Mouse (Mus musculus): ENCODE measurements around the gene Tns1. TPM values are rescaled to one million over a fixed set of nuclear protein-coding genes. Genes with fewer than 3 reads are reported as not detected.

The Tns1 gene
- polyA plus RNA-seq, 1 experiment from 2014 or later: 16.5 TPM

DNA sequence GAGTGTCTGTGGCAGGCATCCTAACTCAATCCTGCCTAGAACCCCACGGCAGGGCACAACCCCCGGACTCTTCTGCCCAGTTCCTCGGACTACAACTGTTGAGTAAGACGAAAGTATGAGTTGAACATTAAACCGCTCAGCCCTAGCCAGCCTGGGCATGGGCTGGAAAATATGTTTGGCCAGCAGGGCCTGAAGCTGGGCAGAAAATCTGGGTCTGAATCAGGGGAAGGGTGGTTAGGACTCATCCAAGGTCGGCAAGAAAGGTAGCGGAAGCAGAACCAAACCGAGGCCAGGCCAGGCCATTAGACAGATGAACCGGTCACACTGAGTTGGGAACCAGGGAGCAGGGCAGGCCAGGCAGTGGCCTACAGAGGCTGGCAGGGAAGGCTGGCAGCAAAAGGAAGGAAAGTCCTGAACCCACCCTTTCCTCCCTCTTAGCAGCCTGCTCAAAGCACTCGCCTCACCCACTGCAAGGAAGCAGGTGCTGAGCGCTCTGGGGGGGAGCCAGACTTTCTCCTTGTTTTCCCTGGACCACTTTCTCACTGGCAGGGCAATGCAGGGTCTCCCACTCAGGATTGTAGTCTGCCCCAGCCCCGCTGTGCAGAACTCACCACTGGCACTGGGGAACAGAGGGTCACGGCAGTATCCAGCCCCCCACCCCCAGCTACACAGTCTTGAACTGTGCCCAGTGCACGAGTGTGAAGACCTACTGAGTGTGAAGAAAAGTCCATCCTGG is 110.8 kb downstream of the Tns1 start:
- Histone ChIP-seq H3K9me3 (peaks cover 4% of the 10 kb centered on the region; the same call in 1 of the 2 replicates), H3K4me2 (replicated peaks) (no peak overlapping the region), H3K27me3 (replicated peaks) (no peaks in the 10 kb centered on the region), H3K27ac (no peak overlapping the region), H3K4me3 (no peak overlapping the region), H3K4me1 (peaks cover 9% of the 10 kb centered on the region; the same call in 1 of the 2 replicates), H3K36me3 (no peaks in the 10 kb centered on the region), H3K9ac (no peak overlapping the region)
- no peak for ATAC-seq (ENCODE audit: low FRiP score, low read depth)
- 87% methylated on average over 14 of the region's 14 CpGs for WGBS

DNA sequence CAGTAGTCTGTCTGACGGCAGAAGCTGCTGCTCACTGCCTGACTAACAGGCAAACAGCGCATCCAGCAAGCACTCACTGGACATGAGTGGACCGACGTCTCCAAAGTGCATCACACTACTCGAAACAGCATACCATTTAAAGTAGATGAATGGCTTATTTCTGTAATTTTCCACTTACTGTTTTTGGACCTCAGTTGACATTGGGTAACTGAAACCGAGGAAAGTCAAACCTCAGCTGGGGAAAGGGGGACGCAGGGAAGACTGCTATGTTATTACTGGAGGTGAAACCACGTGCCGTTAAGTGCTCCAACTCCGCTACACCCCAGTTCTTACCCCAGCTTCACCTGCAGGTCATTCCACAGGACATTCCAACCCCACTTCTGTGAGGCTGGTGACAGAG is 111.5 kb downstream of the Tns1 start:
- no peak for ATAC-seq (ENCODE audit: low FRiP score, low read depth)
- no peak overlapping the region for H3K4me3 ChIP-seq
- no peak overlapping the region for H3K9ac ChIP-seq
- no peaks in the 10 kb centered on the region for H3K27me3 ChIP-seq (replicated peaks)
- peaks cover 10% of the 10 kb centered on the region; the same call in 1 of the 2 replicates for H3K4me1 ChIP-seq
- WGBS: 90% methylated on average over 10 of the region's 10 CpGs
- no peaks in the 10 kb centered on the region for H3K36me3 ChIP-seq
- H3K27ac ChIP-seq: no peak overlapping the region
- no peak overlapping the region for H3K4me2 ChIP-seq (replicated peaks)
- H3K9me3 ChIP-seq: peaks cover 4% of the 10 kb centered on the region; the same call in 1 of the 2 replicates

DNA sequence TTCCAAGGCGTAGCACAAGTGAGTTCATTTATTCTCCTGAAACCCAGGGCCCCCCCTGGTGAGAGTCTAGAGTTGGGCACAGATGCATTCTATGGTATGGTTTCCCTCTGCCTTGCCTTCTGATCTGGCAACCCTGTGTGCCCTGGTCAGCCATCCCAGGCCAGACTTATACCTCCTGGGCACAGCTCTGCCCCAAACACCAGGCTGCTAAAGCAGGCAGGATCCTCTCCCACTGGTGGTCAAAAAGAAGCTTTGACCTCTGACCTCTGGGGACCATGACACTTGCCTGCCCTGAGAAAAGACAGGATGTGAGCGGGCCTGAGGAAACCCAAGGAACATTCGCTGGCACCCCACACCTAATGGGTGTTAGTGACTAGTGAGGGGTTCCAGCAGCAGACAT is 114.8 kb downstream of the Tns1 start:
- Histone ChIP-seq H3K4me2 (replicated peaks) (no peak overlapping the region), H3K27me3 (replicated peaks) (no peaks in the 10 kb centered on the region), H3K27ac (no peak overlapping the region), H3K36me3 (no peaks in the 10 kb centered on the region), H3K9me3 (peaks cover 4% of the 10 kb centered on the region; the same call in 1 of the 2 replicates), H3K4me1 (peaks cover 10% of the 10 kb centered on the region; the same call in 1 of the 2 replicates), H3K9ac (no peak overlapping the region), H3K4me3 (no peak overlapping the region)
- WGBS: 89% methylated on average over 3 of the region's 3 CpGs
- no peak for ATAC-seq (ENCODE audit: low FRiP score, low read depth)

DNA sequence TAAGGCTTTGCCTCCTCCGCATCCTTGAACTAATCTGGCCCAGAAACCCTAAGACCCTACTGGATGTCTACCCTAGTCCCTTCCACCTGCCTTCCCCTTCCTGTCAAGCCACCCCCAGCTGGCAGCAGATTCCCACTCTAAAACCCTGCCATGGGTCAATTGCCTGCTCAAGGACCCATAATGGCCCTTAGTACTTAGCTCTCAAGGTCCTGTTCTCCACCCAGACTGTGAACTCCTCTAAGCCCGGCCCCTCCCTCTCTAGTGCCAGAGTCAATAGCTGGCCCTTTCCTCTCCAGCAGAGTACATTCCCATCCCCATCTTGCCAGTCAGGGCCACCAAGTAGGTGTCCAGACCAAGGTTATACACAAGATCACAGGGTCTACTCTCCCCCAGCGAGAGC is 115.3 kb downstream of the Tns1 start:
- Histone ChIP-seq H3K4me1 (peaks cover 10% of the 10 kb centered on the region; the same call in 1 of the 2 replicates), H3K4me2 (replicated peaks) (no peak overlapping the region), H3K27me3 (replicated peaks) (no peaks in the 10 kb centered on the region), H3K27ac (no peak overlapping the region), H3K36me3 (no peaks in the 10 kb centered on the region), H3K9ac (no peak overlapping the region), H3K9me3 (peaks cover 4% of the 10 kb centered on the region; the same call in 1 of the 2 replicates), H3K4me3 (no peak overlapping the region)
- no peak for ATAC-seq (ENCODE audit: low FRiP score, low read depth)
- 86% methylated on average over 3 of the region's 3 CpGs for WGBS

DNA sequence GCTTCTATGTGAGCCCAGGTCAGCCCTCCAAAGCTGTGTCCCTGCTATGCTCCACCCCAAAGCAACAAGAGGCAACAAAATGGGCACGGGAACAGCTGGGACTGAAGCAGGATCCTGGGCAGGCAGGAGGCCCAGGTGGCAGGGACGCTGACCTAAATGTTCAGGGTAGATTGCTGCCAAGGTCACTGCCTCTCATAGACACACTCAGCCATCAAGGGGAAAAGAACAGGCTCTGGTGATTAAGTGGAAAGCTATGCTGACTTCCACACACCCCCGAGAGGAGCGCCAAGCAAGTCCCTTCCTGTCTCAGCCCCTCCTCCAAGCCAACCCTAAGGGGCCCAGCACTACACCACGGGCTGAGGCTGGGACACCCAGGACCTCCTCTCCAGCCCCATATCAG is 115.8 kb downstream of the Tns1 start:
- H3K4me1 ChIP-seq: peaks cover 10% of the 10 kb centered on the region; the same call in 1 of the 2 replicates
- no peaks in the 10 kb centered on the region for H3K27me3 ChIP-seq (replicated peaks)
- no peaks in the 10 kb centered on the region for H3K36me3 ChIP-seq
- no peak for ATAC-seq (ENCODE audit: low FRiP score, low read depth)
- H3K4me2 ChIP-seq (replicated peaks): no peak overlapping the region
- H3K9me3 ChIP-seq: peaks cover 4% of the 10 kb centered on the region; the same call in 1 of the 2 replicates
- no peak overlapping the region for H3K4me3 ChIP-seq
- H3K9ac ChIP-seq: no peak overlapping the region
- WGBS: 67% methylated on average over 5 of the region's 5 CpGs
- H3K27ac ChIP-seq: no peak overlapping the region

DNA sequence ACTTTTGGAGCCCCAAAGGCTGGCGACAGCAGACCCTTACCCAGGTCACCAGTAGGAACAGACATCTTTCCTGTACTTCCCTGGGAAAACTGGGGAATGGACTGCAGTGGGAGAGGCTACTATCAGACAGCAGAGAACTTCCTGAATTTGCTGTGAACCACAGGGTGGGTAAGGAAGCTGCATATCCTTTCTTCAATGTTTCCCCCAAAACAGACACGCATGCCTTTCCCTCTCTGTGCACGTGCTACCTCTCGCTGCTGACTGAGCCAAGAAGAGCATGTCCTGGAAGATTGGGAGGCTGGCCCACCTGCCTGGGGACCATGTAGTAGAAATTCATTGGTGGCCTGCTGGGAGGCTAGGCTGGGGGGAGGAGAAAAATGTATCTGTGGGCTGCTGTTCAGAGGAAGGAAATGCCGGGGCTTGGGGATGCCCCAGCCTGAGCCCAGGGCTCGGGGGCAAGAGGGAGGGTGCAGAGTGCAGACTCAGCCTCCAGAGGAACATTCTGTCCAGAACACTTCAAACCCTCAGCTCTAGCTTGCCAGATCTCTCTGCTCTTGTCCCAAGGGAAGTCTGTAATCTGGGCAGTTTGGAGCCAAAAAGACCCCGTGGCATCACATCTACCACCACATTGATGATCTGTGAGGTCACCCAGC is 116.7 kb downstream of the Tns1 start:
- no peaks in the 10 kb centered on the region for H3K36me3 ChIP-seq
- H3K9ac ChIP-seq: no peak overlapping the region
- WGBS: 77% methylated on average over 7 of the region's 7 CpGs
- no peak overlapping the region for H3K4me2 ChIP-seq (replicated peaks)
- ATAC-seq (ENCODE audit: low FRiP score, low read depth): no peak
- peaks cover 10% of the 10 kb centered on the region; the same call in 1 of the 2 replicates for H3K4me1 ChIP-seq
- H3K27me3 ChIP-seq (replicated peaks): no peaks in the 10 kb centered on the region
- no peak overlapping the region for H3K27ac ChIP-seq
- H3K9me3 ChIP-seq: peaks cover 4% of the 10 kb centered on the region; the same call in 1 of the 2 replicates
- H3K4me3 ChIP-seq: no peak overlapping the region

DNA sequence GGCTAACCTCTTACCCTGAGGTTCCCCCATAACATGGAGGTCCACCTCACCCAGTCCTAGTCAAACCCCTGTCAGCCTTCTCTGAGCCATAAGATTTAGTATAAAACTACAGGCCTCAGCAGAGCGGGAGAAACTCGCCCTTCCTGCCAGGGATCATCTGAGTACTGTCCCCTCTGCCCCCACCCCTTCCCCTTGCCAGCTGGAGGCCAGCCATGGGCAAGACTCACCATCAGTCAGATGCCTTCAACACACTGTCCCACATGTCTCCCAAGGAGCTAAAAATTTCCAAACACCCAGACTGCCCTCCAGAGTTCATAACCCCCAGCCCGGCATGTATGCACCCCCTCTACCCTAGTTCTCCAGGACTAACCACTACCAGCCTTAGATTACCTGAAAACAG is 119.2 kb downstream of the Tns1 start:
- 88% methylated on average over 3 of the region's 3 CpGs for WGBS
- H3K36me3 ChIP-seq: no peaks in the 10 kb centered on the region
- no peak overlapping the region for H3K27ac ChIP-seq
- H3K9me3 ChIP-seq: no peaks in the 10 kb centered on the region
- H3K27me3 ChIP-seq (replicated peaks): no peaks in the 10 kb centered on the region
- no peak overlapping the region for H3K4me2 ChIP-seq (replicated peaks)
- no peak for ATAC-seq (ENCODE audit: low FRiP score, low read depth)
- no peak overlapping the region for H3K4me3 ChIP-seq
- H3K4me1 ChIP-seq: peaks cover 10% of the 10 kb centered on the region; the same call in 1 of the 2 replicates
- H3K9ac ChIP-seq: no peak overlapping the region

DNA sequence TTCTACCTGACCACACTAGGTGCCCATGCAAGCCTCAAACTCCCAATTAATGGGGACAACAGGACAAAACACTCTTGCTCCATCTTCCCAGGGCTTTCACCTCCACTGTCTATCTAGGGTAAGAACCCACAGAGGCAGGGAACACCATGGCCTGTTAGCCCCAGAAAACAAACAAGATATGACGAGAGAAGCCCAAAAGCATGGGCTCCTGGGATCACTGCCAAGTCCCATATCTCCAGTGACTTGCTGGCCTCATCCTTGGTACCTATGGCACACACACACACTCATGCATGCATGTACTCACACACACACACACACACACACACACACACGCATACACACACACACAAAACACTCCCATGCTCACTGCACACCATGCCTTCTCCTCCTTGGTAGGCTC is 120.5 kb downstream of the Tns1 start:
- H3K27me3 ChIP-seq (replicated peaks): no peaks in the 10 kb centered on the region
- no peak overlapping the region for H3K4me3 ChIP-seq
- no peaks in the 10 kb centered on the region for H3K9me3 ChIP-seq
- no peak overlapping the region for H3K27ac ChIP-seq
- WGBS: 75% methylated on average over 2 of the region's 2 CpGs
- no peak overlapping the region for H3K9ac ChIP-seq
- H3K4me1 ChIP-seq: peaks cover 4% of the 10 kb centered on the region; the same call in 1 of the 2 replicates
- no peak overlapping the region for H3K4me2 ChIP-seq (replicated peaks)
- no peaks in the 10 kb centered on the region for H3K36me3 ChIP-seq
- no peak for ATAC-seq (ENCODE audit: low FRiP score, low read depth)

DNA sequence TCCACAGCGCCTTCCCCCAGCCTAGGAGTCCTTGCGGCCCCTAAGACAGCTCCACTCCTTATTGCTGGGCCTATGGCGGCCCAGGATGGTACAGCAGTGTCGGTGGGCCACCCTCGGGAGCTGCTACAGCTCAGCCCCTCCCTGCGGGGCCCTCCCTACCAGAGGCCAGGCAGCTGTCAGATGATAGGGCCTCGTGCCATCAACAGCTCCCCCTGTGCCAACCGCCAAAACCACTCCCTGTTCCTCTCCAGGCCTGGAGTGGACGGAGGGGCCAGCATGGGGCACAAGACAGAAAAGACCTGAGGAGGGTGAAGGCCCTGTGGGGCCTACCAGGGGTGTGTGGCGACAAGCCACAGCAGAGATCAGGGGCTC is 122.8 kb downstream of the Tns1 start:
- H3K4me1 ChIP-seq: peaks cover 6% of the 10 kb centered on the region; the same call in 1 of the 2 replicates
- no peaks in the 10 kb centered on the region for H3K36me3 ChIP-seq
- no peak overlapping the region for H3K27ac ChIP-seq
- H3K9me3 ChIP-seq: no peaks in the 10 kb centered on the region
- H3K4me2 ChIP-seq (replicated peaks): no peak overlapping the region
- no peak overlapping the region for H3K9ac ChIP-seq
- H3K27me3 ChIP-seq (replicated peaks): no peaks in the 10 kb centered on the region
- no peak for ATAC-seq (ENCODE audit: low FRiP score, low read depth)
- no peak overlapping the region for H3K4me3 ChIP-seq
- 69% methylated on average over 10 of the region's 10 CpGs for WGBS

DNA sequence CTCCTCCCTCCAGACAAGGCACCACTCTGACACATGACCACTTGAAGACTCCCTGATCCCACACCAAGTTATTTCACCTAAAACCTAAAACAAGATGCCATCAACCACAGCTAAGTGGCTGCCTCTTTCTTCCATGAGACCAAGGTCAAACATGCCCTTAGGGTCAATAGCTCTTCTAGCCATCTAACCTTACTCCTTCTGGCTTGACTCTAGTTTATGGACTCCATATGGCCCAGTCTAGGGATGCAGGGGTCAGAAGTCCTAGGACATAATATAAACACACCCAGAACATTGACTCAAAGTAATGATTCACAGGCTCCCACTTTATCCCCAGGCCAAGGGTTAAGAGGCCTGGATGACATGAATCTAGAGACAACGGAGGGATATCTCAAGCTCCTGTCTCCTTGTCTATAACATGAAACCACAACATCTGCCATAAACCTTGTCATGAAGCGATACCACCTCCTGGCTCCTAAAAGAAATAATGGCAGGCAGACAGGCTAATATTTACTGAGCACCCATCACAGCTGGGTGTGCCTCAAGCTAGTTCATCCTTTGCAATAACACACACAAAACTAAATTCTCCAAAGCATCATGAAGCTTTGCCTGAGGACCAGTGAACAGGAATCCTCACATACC is 123.3 kb downstream of the Tns1 start:
- Histone ChIP-seq H3K4me1 (peaks cover 6% of the 10 kb centered on the region; the same call in 1 of the 2 replicates), H3K36me3 (no peaks in the 10 kb centered on the region), H3K27me3 (replicated peaks) (no peaks in the 10 kb centered on the region), H3K9me3 (no peaks in the 10 kb centered on the region), H3K27ac (no peak overlapping the region), H3K4me2 (replicated peaks) (no peak overlapping the region), H3K4me3 (no peak overlapping the region), H3K9ac (no peak overlapping the region)
- 88% methylated on average over 2 of the region's 2 CpGs for WGBS
- no peak for ATAC-seq (ENCODE audit: low FRiP score, low read depth)

DNA sequence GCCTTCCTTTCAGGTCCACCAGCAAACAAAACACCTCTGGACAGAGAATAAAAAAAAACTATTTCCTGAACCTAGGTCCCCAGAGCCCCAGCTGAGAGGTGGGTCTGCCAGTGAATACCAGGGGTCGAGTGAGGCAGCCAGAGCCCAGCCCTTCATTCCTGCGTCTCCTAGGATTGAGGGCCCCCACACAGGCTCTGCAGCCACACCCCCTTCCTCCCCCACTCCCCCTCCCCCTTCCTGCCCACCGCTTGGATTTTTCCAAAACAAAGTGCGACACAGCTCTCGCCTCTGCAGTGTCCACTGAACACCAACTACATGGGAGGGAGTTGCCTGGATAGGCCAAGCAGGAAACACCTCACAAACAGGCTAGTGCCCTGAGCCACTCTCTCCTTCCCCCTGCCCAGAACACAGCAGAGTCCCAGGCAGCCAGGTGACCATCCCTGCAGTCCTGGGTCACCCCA is 124.0 kb downstream of the Tns1 start:
- no peak overlapping the region for H3K27ac ChIP-seq

DNA sequence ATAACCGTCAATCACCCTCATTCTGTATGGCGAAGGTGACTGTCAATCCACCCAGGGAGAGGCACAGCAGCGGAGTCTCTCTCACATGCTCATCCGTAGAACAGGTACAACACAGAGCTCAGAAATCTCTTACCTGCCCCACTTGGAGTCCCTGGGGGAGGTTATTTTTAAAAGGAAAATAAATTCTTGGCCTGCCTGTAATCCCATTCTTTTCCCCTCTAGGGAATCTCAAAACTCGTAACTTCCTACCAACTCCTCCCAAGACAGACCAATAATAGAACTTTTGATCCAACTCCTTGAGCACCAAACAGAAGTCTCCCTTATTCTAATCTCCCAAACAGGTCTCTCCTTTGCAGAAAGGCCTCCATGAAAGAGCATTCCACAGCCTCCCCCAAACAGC is 124.7 kb downstream of the Tns1 start:
- H3K27ac ChIP-seq: no peak overlapping the region
- H3K27me3 ChIP-seq (replicated peaks): no peaks in the 10 kb centered on the region
- H3K4me3 ChIP-seq: no peak overlapping the region
- H3K9me3 ChIP-seq: no peaks in the 10 kb centered on the region
- no peaks in the 10 kb centered on the region for H3K36me3 ChIP-seq
- no peak for ATAC-seq (ENCODE audit: low FRiP score, low read depth)
- H3K9ac ChIP-seq: no peak overlapping the region
- WGBS: 80% methylated on average over 5 of the region's 5 CpGs
- H3K4me2 ChIP-seq (replicated peaks): no peak overlapping the region
- H3K4me1 ChIP-seq: peaks cover 6% of the 10 kb centered on the region; the same call in 1 of the 2 replicates

More for the DNA sequence above, 124.0 kb downstream of the Tns1 start:
- Histone ChIP-seq H3K27me3 (replicated peaks) (no peaks in the 10 kb centered on the region), H3K36me3 (no peaks in the 10 kb centered on the region), H3K4me3 (no peak overlapping the region), H3K9me3 (no peaks in the 10 kb centered on the region), H3K4me1 (peaks cover 6% of the 10 kb centered on the region; the same call in 1 of the 2 replicates), H3K4me2 (replicated peaks) (no peak overlapping the region), H3K9ac (no peak overlapping the region)
- no peak for ATAC-seq (ENCODE audit: low FRiP score, low read depth)
- WGBS: 10% methylated on average over 5 of the region's 5 CpGs

Data from neural tube, embryonic 12.5 days (tissue).